Mouse (Mus musculus) left cerebral cortex, postnatal 10 days (tissue): ENCODE results near the gene Sag. TPM values are rescaled to one million over a fixed set of nuclear protein-coding genes. Genes with fewer than 3 reads are reported as not detected.
"Not testable (repeated sequence)": the region's sequence is repeated elsewhere in the genome, so short reads cannot be mapped to it uniquely, and the experiment has no call there.

ENCODE experiments used
- DNase-seq, 2 experiments: peaks; one replicate each; pipeline ENCODE4 v3.0.0; 2021 to 2022; ENCODE audit warnings: low spot score in 2 of 2, mixed read lengths in 1 of 2; ENCODE audit errors: extremely low spot score in 1 of 2
- intact Hi-C: fragments of 180-260 bp; cut with DNase I; formaldehyde crosslinking; loops from one replicate; pipeline ENCODE4 v1.15.1; 2025
- total RNA-seq, 2 experiments: library from RNA; stranded (reverse); gene quantifications; 2 replicates each; pipeline ENCODE4 v1.2.3; 2021

Gene Sag
- total RNA-seq, 2 experiments from 2014 or later: 1.5 to 1.9 TPM

DNA sequence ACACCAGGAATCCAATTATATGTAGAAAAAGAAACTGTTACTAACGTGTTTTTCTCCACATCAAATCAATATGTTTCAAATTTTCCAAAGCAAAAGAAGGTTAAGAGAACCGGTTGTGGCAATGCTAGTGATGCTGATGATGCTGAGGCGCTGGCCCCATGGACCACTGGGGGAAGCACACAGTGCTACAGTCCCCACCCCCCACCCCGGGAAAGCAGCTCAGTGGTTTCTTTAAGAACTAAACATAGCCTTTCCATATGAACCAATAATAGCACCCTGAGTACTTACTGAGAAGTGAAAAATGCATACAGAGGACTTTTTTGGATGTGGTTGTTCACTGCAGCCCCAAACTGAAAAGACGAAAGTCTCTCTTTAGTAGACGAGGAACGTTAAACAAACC lies 7.9 kb downstream of the Sag start:
- DNase-seq: no peak

DNA sequence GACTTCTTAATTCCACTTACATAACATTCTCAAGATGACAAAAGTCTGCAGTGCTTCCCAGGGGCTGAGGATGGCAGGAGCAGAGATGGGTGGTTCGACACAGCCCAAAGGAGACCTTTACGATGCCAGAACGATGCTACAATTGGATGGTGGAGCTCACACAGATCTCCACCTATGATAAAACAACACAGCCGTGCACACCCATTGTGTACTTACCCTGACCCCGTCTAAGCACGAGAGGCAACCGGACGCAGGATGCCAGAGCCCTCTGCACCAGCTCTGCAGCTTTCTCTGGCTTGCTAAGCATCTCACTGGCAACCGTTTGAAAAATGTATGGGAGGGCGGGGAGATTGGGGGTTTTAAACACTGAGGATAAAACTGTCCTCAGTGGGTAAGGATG lies 8.6 kb downstream of the Sag start:
- intact Hi-C loops: loop anchor here (5.0 kb wide), 1 partner anchor 100 kb away; no protein-coding TSS in a partner anchor
- no peak for DNase-seq

More for the DNA sequence above, 7.9 kb downstream of the Sag start:
- intact Hi-C loops: loop anchor here (5.0 kb wide), 1 partner anchor 101 kb away; no protein-coding TSS in a partner anchor

DNA sequence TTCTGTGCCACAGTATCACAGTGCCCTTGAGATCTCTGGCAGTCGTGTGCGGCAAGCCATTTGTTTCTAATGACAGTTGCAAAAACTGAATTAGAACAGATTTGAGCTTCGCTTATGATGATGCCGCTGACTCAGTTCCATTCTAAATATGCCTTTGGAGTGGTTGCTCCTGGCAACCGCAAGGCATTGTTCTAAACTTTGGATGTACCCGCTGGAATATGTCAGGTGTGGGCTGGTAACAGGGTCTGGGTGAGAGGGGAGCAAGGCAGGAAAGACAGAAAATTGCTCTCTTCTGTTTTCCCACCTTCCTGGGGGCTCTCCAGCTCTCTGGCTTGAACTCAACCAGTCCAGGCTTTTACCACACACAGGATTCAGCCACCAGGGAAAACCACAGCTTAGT lies 9.7 kb downstream of the Sag start:
- intact Hi-C loops: loop anchor here (5.0 kb wide), 1 partner anchor 99 kb away; no protein-coding TSS in a partner anchor
- peak in 1 of 2 experiments; percentile 54 for DNase-seq

- peak; percentile 54 to 57 for DNase-seq
- intact Hi-C loops: loop anchor here (5.0 kb wide), 1 partner anchor 99 kb away; no protein-coding TSS in a partner anchor
Measured at GRCm38 (mm10) chr1:87813681-87814080, 10.2 kb downstream of the Sag start.

GRCm38 (mm10) chr1:87824420-87824995 lies 21.0 kb downstream of the Sag start:
- intact Hi-C loops: no loop called here
- no peak for DNase-seq

GRCm38 (mm10) chr1:87825281-87825680 lies 21.8 kb downstream of the Sag start:
- intact Hi-C loops: no loop called here
- no peak for DNase-seq

DNA sequence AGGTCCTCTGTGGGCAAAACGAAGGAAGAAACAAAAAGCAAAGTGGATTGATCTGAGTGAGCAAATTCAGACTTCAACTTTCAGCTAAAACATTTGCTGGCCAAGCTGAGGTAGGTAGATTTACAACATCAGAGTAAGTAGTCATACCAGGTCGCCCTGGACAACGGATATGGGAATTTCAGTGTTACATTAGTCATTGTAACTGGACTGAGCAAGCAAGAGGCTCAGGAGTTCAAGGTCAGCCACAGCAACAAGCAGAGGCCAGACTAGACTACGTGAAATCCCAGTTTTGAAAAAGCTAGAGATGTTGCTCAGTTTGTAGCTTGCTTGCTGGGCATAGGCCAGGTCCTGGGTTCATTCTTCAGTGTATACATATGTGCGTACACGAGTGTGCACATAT lies 22.5 kb downstream of the Sag start:
- no peak for DNase-seq
- intact Hi-C loops: no loop called here

DNA sequence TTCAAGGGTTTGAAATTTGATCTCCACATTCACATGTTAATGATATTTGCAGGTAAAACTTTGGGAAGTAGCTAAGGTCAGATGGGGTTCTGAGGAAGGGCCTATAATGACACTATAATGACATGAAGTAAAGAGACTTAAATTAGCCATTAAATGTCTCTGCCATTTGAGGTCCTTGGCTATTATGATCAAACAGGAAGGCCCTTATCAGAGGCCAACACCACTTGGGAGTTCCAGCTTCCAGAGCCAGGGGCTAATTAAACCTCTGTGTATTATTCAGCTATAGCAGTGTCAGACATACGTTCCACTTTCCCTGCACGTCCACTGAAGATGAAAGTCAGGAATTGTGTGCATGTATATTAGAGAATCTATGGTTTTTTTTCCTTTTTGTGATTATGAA lies 23.0 kb downstream of the Sag start:
- intact Hi-C loops: no loop called here

DNA sequence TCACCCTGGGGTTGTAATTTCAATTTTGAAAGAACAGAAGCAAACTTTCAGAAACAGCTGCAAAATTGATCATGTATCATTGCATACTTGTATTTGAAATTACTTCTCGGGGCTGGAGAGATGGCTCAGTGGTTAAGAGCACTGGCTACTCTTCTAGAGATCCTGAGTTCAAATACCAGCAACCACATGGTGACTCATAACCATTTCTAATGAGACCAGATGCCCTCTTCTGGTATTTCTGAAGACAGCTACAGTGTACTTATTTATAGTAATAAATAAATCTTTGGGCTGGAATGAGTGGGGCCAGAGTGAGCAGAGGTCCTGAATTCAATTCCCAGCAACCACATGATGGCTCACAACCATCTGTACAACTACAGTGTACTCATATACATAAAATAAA lies 24.0 kb downstream of the Sag start:
- DNase-seq, intact Hi-C loops: not testable (repeated sequence)

More for the DNA sequence above, 23.0 kb downstream of the Sag start:
- DNase-seq: no peak

DNA sequence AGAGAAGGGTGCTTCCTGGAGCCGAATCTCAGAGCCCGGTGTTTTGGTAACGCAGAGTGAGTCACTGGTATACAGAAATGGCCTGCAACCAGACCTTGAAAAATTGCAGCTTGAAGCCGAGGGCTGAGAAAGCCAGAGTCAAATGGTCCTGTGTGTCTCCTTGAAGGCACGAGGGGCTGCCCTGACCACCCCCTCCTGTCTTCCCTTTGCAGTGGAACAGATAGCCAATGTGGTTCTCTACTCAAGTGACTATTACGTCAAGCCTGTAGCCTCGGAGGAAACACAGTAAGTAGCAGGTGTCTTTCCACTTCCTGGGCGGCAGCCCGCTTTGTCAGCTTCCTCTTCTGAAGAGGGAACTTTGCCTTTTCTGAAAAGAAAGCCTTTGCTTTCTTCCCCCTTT lies 24.7 kb downstream of the Sag start:
- no peak for DNase-seq
- intact Hi-C loops: no loop called here

- intact Hi-C loops: no loop called here
Measured at GRCm38 (mm10) chr1:87828926-87829580, 25.6 kb downstream of the Sag start.

DNA sequence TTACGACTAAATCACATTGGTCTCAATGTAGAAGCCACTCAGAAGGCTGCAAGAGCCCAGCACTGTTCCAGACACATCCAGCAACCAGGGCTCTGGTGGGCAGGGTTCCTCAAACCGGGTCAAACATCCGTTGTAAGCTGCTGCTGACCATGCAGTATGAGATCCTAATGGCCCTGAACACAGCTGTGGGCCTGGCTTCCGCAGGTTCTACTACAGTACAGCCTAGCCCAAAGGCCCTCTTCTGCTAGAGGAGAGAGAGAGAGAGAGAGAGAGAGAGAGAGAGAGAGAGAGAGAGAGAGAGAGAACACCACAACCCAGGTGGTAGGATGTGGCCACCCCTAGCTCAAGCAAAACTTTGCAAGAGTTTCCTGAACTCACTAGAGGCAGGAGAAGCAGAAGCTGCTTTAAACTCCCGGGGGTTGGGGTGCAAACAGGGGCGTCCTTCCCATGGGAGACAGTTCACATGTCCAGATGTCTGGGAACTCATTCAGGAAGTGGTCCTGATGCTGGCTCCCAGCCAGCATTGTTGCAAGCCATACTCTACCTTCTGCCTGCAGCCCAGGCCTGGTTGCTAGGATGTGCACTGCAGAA lies 26.2 kb downstream of the Sag start:
- peak in 1 of 2 experiments; percentile 40 for DNase-seq
- intact Hi-C loops: no loop called here

More at GRCm38 (mm10) chr1:87828926-87829580, 25.6 kb downstream of the Sag start:
- DNase-seq: no peak

- intact Hi-C loops: no loop called here
- no peak for DNase-seq
Measured at GRCm38 (mm10) chr1:87836453-87836852, 33.0 kb downstream of the Sag start.

DNA sequence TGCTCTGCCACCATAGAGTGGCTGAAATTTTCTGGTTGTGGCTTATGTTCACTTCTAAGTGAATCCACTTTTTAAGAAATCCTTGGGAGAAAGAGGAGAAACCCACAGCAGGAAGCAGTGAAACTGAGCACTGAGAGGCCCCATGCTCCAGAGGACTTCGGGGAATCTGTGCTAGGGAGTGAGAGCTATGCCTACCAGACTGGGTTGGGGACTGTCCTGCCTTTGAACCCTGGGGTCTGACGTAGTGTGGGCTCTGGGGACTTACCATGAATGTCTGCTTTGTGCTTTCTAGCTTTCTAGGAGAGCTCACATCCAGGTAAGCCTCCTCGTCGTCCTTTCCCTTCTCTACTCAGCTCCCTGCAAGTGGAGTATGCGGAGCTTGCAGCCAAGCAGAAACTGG lies 33.5 kb downstream of the Sag start:
- intact Hi-C loops: no loop called here
- no peak for DNase-seq

GRCm38 (mm10) chr1:87840411-87841208 lies 37.1 kb downstream of the Sag start:
- DNase-seq: no peak
- intact Hi-C loops: no loop called here

GRCm38 (mm10) chr1:87846801-87847474 lies 43.5 kb downstream of the Sag start:
- intact Hi-C loops: no loop called here
- peak in 1 of 2 experiments; percentile 67 for DNase-seq

DNA sequence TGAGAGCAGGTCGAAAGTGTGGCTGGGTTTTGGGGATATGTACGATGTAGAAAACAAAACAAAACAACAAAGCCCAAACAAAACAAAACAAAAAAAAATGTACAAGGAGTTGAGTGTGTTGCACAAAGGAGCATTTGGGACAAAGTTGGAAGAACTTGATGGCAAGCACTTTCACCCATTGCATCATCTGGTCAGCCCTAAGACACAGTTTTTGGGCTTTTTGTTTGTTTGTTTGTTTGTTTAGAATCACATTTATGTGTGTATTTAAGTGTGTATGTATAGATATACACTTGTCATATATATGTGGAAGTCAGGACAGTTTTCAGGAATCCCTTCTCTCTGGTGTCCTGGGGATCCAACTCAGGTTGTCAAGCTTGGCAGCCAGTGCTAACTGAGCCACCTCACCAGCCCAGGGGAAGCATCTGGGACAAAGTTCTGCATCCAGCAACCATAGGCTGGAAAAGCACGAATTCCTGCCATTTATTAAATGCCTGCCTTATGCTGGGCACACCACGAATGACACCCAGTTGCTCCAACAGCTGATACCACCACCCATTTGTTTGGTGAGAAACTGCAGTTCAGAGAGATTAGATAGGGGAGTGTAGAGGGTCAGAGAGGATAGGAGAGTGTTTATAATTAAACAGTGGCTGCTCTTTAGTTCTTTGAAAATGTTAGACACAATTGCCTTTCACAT lies 44.1 kb downstream of the Sag start:
- intact Hi-C loops: no loop called here
- DNase-seq: no peak
